Mouse (Mus musculus): Measurements from ENCODE around the gene Mcrip1.
A peak's percentile ranks its signal among the peaks of the same experiment; 100 is the strongest.
"Not testable (repeated sequence)": the region's sequence is repeated elsewhere in the genome, so short reads cannot be mapped to it uniquely, and the experiment has no call there.

The Mcrip1 gene

DNA sequence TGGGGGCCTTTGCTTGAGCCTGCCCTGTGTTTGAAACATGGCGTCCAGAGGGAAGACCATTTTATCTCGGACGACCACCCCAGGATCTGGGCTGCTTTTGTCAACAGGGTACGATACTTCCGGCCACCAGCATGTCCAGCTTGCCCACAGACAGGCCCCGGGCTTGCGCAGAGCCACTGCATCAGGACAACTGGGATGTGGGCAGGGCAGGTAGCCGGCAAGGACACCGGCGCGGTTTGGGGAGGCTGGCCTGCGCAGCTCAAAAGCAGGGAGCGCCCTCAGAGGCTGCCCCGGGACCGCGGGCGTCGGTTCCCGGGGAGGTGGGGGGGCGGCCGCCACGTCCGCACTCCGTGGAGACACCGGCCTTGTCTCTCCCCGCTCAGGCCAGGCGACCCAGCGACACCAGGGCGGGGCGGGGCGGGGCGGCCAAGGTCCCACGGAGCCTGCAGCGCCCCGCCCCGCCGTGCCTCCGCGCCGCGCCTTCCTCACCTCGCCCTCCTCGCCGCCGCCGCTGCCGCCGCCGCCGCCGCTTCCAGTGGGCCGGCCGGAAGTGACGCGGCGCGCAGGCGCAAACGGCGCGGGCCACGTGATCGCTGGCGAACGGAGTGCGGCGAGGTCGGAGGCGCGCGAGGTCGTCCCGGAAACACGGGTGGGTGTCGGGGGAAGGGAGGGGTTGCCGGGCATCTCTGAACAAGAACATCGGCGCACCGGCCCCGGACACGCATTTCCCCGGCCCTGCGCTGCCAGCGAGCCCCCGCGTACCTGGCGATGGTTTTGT is at the start of gene Mcrip1:
Gene Mcrip1, minus strand, starts transcription at position 560 of the 778 bp plus-strand sequence.
- DNase-seq = peak; percentile 91

GRCm38 (mm10) chr11:120598990-120599549 is 49.5 kb upstream of the Mcrip1 start:
- DNase-seq = no peak

GRCm38 (mm10) chr11:120598283-120598989 is 48.9 kb upstream of the Mcrip1 start, which contains the start of the genes Alyref and Anapc11:
TSS of gene Alyref (minus strand) at chr11:120598365.
TSS of gene Anapc11 (plus strand) at chr11:120598421.
- DNase-seq = peak; percentile 87

- DNase-seq = no peak
These were observed 48.0 kb upstream of the Mcrip1 start for GRCm38 (mm10) chr11:120597240-120598235.

GRCm38 (mm10) chr11:120588531-120588930 is 39.0 kb upstream of the Mcrip1 start:
- DNase-seq = no peak

DNA sequence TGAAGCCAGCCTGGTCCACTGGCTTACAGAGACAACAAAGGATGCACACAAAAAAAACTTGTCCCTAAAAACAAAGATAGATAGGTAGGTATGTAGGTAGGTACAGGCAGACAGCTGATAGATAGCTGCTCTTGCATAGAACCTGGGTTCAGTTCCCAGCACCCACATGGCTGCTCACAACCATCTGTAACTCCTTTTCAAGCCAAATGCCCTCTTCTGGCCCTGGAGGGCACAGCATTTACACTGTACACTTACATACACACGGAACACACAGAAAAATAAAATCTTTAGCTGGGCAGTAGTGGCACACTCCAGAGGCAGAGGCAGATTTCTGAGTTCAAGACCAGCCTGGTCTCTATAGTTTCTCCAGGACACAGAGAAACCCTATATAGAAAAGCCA is 34.4 kb upstream of the Mcrip1 start:
- no peak for DNase-seq

GRCm38 (mm10) chr11:120582982-120583293 is 33.4 kb upstream of the Mcrip1 start:
- not testable (repeated sequence) for DNase-seq

DNA sequence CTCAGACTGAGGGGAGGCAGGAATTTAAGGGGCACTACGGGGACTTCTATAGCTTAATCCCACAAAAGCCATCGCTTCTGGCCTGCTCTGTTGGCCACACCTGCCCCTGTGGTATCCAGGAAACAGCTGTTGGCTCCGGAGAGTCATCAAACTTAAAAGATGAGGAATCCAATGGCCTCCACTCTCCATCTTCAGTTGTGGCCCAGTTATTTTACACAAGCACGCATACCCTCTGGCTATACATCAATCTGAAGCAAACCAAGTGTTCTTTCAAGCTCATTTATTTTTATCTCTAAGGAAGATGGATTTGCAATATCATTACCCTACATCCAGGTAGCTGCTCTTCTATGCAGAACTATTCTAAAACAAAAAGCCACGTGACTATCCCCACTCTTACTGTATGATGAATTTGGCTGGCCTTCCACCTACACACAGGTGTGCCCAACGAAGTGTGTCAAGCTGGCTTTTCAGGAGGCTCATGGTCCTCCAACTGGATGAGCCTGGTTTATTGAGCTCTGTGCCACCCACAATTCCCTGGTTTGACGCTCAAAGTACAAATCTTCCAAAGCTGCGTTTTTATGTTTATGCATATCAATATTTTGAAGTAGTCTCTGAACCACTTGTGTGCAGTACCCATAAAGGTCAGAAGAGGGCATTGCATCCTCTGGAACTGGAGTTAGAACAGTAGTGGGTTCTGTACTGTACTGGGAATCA is 32.9 kb upstream of the Mcrip1 start:
- DNase-seq = no peak

GRCm38 (mm10) chr11:120581490-120582267 is 32.2 kb upstream of the Mcrip1 start, which contains the start of gene Arhgdia:
TSS of gene Arhgdia (minus strand) at chr11:120581624.
- peak; percentile 86 for DNase-seq

DNA sequence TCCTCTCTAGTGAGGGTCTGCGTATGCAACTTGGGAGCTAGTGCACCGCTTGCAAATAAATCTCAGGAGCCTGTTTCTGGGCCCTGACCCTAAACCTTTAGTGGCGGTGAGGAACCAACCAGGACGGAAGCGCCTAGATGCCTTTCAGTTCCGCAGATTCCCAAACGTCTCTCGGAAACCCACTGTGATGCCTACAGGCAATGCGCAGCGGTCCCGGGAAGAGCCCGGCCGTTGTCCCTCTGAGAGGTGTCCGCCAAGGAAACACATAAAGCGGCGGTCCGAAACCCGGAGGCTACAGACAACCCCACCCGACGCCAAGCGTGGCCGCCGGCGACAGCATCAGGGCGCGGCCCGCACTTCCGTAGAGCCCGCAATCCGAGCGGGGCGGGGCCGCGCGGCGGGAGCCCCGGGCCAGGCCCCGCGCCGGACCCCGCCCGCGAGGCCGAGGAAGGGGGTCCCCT is 31.4 kb upstream of the Mcrip1 start:
- peak; percentile 49 for DNase-seq

- DNase-seq = no peak
These were observed 30.7 kb upstream of the Mcrip1 start for GRCm38 (mm10) chr11:120580190-120580589.

- peak; percentile 81 for DNase-seq
These were observed 30.0 kb upstream of the Mcrip1 start for GRCm38 (mm10) chr11:120579316-120580107.

- DNase-seq = no peak
These were observed 29.2 kb upstream of the Mcrip1 start for GRCm38 (mm10) chr11:120578694-120579243.

GRCm38 (mm10) chr11:120578024-120578693 is 28.6 kb upstream of the Mcrip1 start:
- DNase-seq = no peak

DNA sequence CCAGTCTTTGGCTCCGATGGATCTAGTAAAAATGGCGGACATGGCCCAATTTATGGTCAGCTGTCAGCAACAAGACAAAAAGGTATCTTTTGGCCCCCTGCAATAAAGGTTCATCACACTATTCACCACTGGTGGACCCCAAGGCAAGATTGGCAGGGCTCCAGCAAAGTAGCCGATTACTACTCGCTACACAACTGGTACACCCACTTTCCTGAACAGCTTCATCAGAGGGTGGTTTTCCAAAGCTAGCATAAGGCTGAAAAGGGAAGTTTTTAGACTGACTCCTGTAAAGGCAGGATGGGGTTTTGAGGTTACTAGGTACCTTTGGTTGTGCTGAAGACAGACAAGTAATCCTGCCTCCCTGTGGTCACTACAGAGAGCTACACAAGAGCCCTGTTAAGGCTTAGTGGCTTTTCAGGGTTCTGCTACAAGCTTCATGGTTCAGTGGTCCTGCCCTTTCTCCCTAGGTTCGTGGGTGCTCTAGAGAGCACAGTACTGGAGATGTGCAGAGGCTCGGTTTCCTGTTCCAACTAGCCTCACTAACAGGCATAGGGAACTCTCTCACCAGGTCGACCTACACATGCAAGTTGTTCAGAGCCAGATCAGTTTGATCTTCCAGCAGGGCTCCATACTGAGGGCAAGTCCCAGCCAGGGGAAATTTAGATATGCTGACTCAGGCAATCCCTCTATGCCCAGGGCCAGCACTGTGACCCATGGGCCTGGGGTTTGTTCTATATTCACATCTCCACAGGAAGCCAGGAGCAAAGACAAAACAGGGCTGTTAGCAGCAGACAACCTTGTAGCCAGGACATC is 27.9 kb upstream of the Mcrip1 start:
- peak; percentile 45 for DNase-seq

DNA sequence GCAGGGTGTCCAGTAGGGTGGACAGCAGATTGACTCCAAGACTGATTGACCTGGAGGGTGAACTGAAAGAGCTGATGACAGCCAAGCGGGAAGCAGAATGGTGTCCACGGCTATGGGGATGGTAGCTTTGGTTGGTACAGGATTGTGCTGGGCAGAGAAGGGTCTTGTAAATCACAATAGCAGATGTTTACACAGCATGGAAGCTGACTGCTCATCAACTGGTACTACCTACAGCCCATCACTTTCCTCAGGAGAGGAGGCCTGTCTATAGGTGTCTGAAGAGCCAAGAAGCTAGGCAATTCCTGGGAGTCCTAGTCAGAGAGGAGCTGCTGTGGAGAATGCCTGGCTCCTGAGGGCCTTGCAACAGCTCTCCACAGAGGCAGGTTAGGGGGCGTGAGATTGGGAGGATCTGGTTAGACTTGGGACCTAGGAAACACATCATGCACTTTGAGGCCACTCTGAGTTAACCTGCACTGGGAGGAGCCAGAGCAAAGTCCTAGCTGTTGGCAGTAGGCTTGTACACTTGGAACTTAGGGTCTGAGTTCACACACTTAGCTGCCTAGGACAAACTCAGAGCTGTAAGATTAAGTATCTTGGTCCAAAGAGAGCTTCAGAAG is 26.9 kb upstream of the Mcrip1 start:
- DNase-seq = no peak

DNA sequence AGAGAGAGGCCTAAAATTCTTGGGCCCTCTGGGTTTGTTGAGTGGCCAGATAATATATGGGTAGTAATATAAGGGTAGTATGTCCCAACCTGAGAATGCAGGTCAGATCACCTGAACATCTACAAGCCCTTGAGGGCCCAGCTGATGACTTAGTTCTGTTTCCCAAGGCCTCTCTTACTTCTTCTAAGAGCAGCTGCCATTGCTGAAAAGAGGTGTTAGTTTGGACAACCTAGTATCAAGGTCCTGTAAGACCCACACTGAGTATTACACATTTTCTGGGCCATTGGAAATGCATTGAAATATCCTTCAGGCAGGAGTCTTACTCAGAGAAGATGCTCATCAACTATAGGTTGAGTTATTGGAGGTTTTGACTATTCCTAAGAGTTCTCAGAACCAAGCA is 26.4 kb upstream of the Mcrip1 start:
- no peak for DNase-seq

DNA sequence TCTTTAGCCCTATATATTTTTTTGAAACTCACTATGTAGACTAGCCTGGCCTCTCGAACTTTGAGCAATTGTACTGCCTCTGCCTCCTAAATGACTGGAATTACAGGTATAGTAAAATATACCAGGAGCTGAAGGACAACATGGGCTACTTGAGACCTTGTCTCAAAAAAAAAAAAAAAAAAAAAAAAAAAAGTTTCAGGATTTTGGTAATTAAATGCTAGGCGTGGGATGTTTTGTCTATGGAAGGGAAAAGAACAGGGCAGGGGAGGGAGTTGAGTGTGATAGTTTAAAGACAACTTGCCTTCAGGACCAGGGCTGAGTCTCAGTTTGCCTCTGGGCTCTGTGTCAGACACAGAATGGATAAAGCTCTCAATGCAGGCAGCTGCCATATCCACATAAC is 25.5 kb upstream of the Mcrip1 start:
- DNase-seq = no peak
